Mouse (Mus musculus) lung, adult 2 months (tissue): ENCODE measurements around the gene Baiap2l1.

Experiments used
- CTCF ChIP-seq: fragments of 200-500 bp; IDR thresholded peaks from 2 replicates; pipeline ENCODE4 v1.5.1; 2011; ENCODE audit warnings: mild to moderate bottlenecking, low read length, control low read depth; ENCODE audit not compliant: insufficient read depth
- POLR2A ChIP-seq: fragments of 200-500 bp; IDR thresholded peaks from 2 replicates; pipeline ENCODE4 v1.6.1; 2011; ENCODE audit warnings: low read depth, mild to moderate bottlenecking, control low read depth, low read length, borderline replicate concordance; ENCODE audit errors: extremely low read depth

GRCm38 (mm10) chr5:144246669-144247068 lies 111.2 kb downstream of the Baiap2l1 start:
- TF ChIP-seq POLR2A (no peak), CTCF (no peak)
